Mouse (Mus musculus) liver, postnatal 0 days (tissue): ENCODE measurements around the gene Lyve1. TPM values are rescaled to one million over a fixed set of nuclear protein-coding genes. Genes with fewer than 3 reads are reported as not detected.

ENCODE experiments used
- ATAC-seq: fragments of 200-750 bp; cut with Nextera tagmentation; 2 replicates; pipeline ENCODE4 v1.8.0; 2017; ENCODE audit warnings: mild to moderate bottlenecking, moderate library complexity
- DNase-seq: peaks from one replicate; pipeline ENCODE4 v3.0.0-alpha.2; 2016
- H3K27ac ChIP-seq: fragments of 300-500 bp; sonication (generic); 2 replicates; pipeline ENCODE4 v1.5.1; 2014; ENCODE audit warnings: antibody characterized with exemption, moderate library complexity, mild to moderate bottlenecking, low read depth
- H3K27me3 ChIP-seq: fragments of 300-500 bp; sonication (generic); 2 replicates; pipeline ENCODE4 v1.6.1; 2014; ENCODE audit warnings: low read length, control low read depth, mixed read lengths; ENCODE audit not compliant: insufficient read depth
- H3K36me3 ChIP-seq: fragments of 300-500 bp; sonication (generic); replicated peaks from 2 replicates; pipeline ENCODE4 v1.6.1; 2014; ENCODE audit warnings: mild to moderate bottlenecking, control low read depth, low read length, moderate library complexity, mixed read lengths; ENCODE audit not compliant: insufficient read depth
- H3K4me1 ChIP-seq: fragments of 300-500 bp; sonication (generic); 2 replicates; pipeline ENCODE4 v1.6.1; 2014; ENCODE audit warnings: antibody characterized with exemption, mild to moderate bottlenecking, control low read depth; ENCODE audit not compliant: insufficient read depth
- H3K4me2 ChIP-seq: fragments of 300-500 bp; sonication (generic); 2 replicates; pipeline ENCODE4 v1.6.1; 2014; ENCODE audit warnings: low read depth, mild to moderate bottlenecking, low read length, moderate library complexity, mixed read lengths
- H3K4me3 ChIP-seq: fragments of 300-500 bp; sonication (generic); 2 replicates; pipeline ENCODE4 v1.5.1; 2014; ENCODE audit warnings: low read depth, low read length
- H3K9ac ChIP-seq: fragments of 300-500 bp; sonication (generic); replicated peaks from 2 replicates; pipeline ENCODE4 v1.6.1; 2014; ENCODE audit warnings: mild to moderate bottlenecking, moderate library complexity
- H3K9me3 ChIP-seq: fragments of 300-500 bp; sonication (generic); 2 replicates; pipeline ENCODE4 v1.6.1; 2016; ENCODE audit warnings: mild to moderate bottlenecking, control low read depth, low read length, mixed read lengths
- CTCF ChIP-seq: sonication (generic); IDR thresholded peaks from 2 replicates; pipeline ENCODE4 v1.5.1; 2016; ENCODE audit warnings: antibody characterized with exemption, low read depth
- EP300 ChIP-seq: IDR thresholded peaks from 2 replicates; pipeline ENCODE4 v1.6.1; 2016; ENCODE audit warnings: antibody characterized with exemption, low read depth, mild to moderate bottlenecking
- WGBS: fragments of 180-500 bp; shearing (Covaris S2); extraction: QIAGEN DNeasy Blood & Tissue Kit; methylation state at CpG from one replicate; pipeline ENCODE4 v1.1.7; 2014; ENCODE audit not compliant: insufficient replicate concordance; 5-methylcytosine and 5-hydroxymethylcytosine counted together
- polyA plus RNA-seq: library from polyadenylated mRNA; unstranded; fragments of >200 nt; fragmentation: Nextera tagmentation; extraction: Ambion mirVana; gene quantifications from 2 replicates; pipeline ENCODE4 v1.2.1, GENCODE M21; 2015

Gene Lyve1
- polyA plus RNA-seq, 1 experiment from 2014 or later, result 37.4 TPM

- H3K27me3 ChIP-seq, result no peaks in the 10 kb centered on the region
- no peaks in the 10 kb centered on the region for H3K9me3 ChIP-seq
- H3K4me1 ChIP-seq, result peaks cover 33% of the 10 kb centered on the region
- H3K4me3 ChIP-seq, result no peak overlapping the region
- DNase-seq (peak; percentile 37), ATAC-seq (peak; percentile 78)
- WGBS, result 62% methylated on average over 9 of the region's 9 CpGs
- no peaks in the 10 kb centered on the region for H3K36me3 ChIP-seq
- H3K27ac ChIP-seq, result peak overlapping the region; percentile 49
- TF ChIP-seq CTCF (no peak), EP300 (no peak)
- H3K4me2 ChIP-seq, result 0 out of 2 replicates have a peak overlapping the region, but pooled peaks have one; percentile 2
- no peak overlapping the region for H3K9ac ChIP-seq
These were observed 31.6 kb upstream of the Lyve1 start for GRCm38 (mm10) chr7:110894673-110895072.

- no peak for DNase-seq
- Histone ChIP-seq H3K4me1 (peaks cover 33% of the 10 kb centered on the region), H3K4me3 (no peak overlapping the region), H3K4me2 (peak overlapping the region; percentile 2), H3K9me3 (no peaks in the 10 kb centered on the region), H3K27me3 (no peaks in the 10 kb centered on the region), H3K27ac (peak overlapping the region; percentile 49), H3K36me3 (no peaks in the 10 kb centered on the region), H3K9ac (no peak overlapping the region)
- TF ChIP-seq CTCF, result no peak
- no peak for TF ChIP-seq EP300
- ATAC-seq, result peak; percentile 89
- WGBS, result 45% methylated on average over 10 of the region's 10 CpGs
These were observed 31.0 kb upstream of the Lyve1 start for GRCm38 (mm10) chr7:110893943-110894610.

- no peaks in the 10 kb centered on the region for H3K9me3 ChIP-seq
- peaks cover 33% of the 10 kb centered on the region for H3K4me1 ChIP-seq
- no peaks in the 10 kb centered on the region for H3K27me3 ChIP-seq
- H3K4me2 ChIP-seq, result peak overlapping the region; percentile 51
- peak overlapping the region; percentile 23 for H3K9ac ChIP-seq
- peak overlapping the region; percentile 78 for H3K27ac ChIP-seq
- peak; percentile 70 for ATAC-seq
- TF ChIP-seq EP300 (no peak), CTCF (no peak)
- DNase-seq, result peak; percentile 61
- 18% methylated on average over 9 of the region's 9 CpGs for WGBS
- H3K36me3 ChIP-seq, result no peaks in the 10 kb centered on the region
- 0 out of 2 replicates have a peak overlapping the region, but pooled peaks have one; percentile 4 for H3K4me3 ChIP-seq
These were observed 28.5 kb upstream of the Lyve1 start for GRCm38 (mm10) chr7:110891501-110891986.

- H3K36me3 ChIP-seq, result no peaks in the 10 kb centered on the region
- H3K27me3 ChIP-seq, result no peaks in the 10 kb centered on the region
- DNase-seq, result no peak
- ATAC-seq, result peak; percentile 53; the same call in 1 of the 2 replicates
- no peak overlapping the region for H3K4me3 ChIP-seq
- no peaks in the 10 kb centered on the region for H3K9me3 ChIP-seq
- H3K27ac ChIP-seq, result peak overlapping the region; percentile 67
- 59% methylated on average over 2 of the region's 2 CpGs for WGBS
- peaks cover 27% of the 10 kb centered on the region for H3K4me1 ChIP-seq
- TF ChIP-seq CTCF, result no peak
- TF ChIP-seq EP300, result no peak
- H3K4me2 ChIP-seq, result no peak overlapping the region
- no peak overlapping the region for H3K9ac ChIP-seq
These were observed 18.8 kb upstream of the Lyve1 start for GRCm38 (mm10) chr7:110881746-110882333.

GRCm38 (mm10) chr7:110878028-110878427 lies 15.0 kb upstream of the Lyve1 start:
- TF ChIP-seq EP300 (no peak), CTCF (no peak)
- WGBS, result 53% methylated on average over 4 of the region's 4 CpGs
- Histone ChIP-seq H3K9ac (no peak overlapping the region), H3K27ac (peak overlapping the region; percentile 55), H3K4me3 (no peak overlapping the region), H3K4me2 (no peak overlapping the region), H3K36me3 (no peaks in the 10 kb centered on the region), H3K9me3 (no peaks in the 10 kb centered on the region), H3K27me3 (no peaks in the 10 kb centered on the region), H3K4me1 (peaks cover 40% of the 10 kb centered on the region)
- no peak for DNase-seq
- ATAC-seq, result no peak

- Histone ChIP-seq H3K36me3 (no peaks in the 10 kb centered on the region), H3K9ac (no peak overlapping the region), H3K9me3 (no peaks in the 10 kb centered on the region), H3K27ac (peak overlapping the region; percentile 44; the same call in 1 of the 2 replicates), H3K27me3 (no peaks in the 10 kb centered on the region), H3K4me1 (peaks cover 36% of the 10 kb centered on the region), H3K4me2 (no peak overlapping the region), H3K4me3 (no peak overlapping the region)
- DNase-seq (peak; percentile 25), ATAC-seq (peak; percentile 33; the same call in 1 of the 2 replicates)
- 41% methylated on average over 4 of the region's 4 CpGs for WGBS
- TF ChIP-seq EP300 (peak; percentile 80), CTCF (no peak)
These were observed 13.9 kb upstream of the Lyve1 start for GRCm38 (mm10) chr7:110876965-110877364.
